Mouse (Mus musculus) retina, adult 2 months (tissue): ENCODE measurements around the gene Gm21969.

Source experiments
- DNase-seq: peaks from one replicate; pipeline ENCODE4 v3.0.0-alpha.2; 2012; ENCODE audit warnings: low read depth, low spot score

The Gm21969 gene

GRCm38 (mm10) chr4:139617001-139617364 lies 14.0 kb downstream of the Gm21969 start:
- DNase-seq: no peak

- DNase-seq: no peak
Measured at GRCm38 (mm10) chr4:139619765-139620164, 16.8 kb downstream of the Gm21969 start.

- peak; percentile 97 for DNase-seq
Measured at GRCm38 (mm10) chr4:139622373-139623282, 19.6 kb downstream of the Gm21969 start, which contains the start of gene Aldh4a1. Aldh4a1 (plus strand) TSS chr4:139622866.

- DNase-seq: no peak
Measured at GRCm38 (mm10) chr4:139623434-139624115, 20.6 kb downstream of the Gm21969 start.

GRCm38 (mm10) chr4:139624116-139624489 lies 21.1 kb downstream of the Gm21969 start:
- no peak for DNase-seq

GRCm38 (mm10) chr4:139624706-139625105 lies 21.7 kb downstream of the Gm21969 start:
- DNase-seq: no peak

GRCm38 (mm10) chr4:139627361-139627760 lies 24.4 kb downstream of the Gm21969 start:
- no peak for DNase-seq

GRCm38 (mm10) chr4:139630171-139630570 lies 27.2 kb downstream of the Gm21969 start:
- DNase-seq: no peak

GRCm38 (mm10) chr4:139631141-139631540 lies 28.2 kb downstream of the Gm21969 start:
- DNase-seq: no peak

GRCm38 (mm10) chr4:139631569-139632253 lies 28.7 kb downstream of the Gm21969 start:
- no peak for DNase-seq

GRCm38 (mm10) chr4:139632254-139632580 lies 29.2 kb downstream of the Gm21969 start:
- no peak for DNase-seq

- no peak for DNase-seq
Measured at GRCm38 (mm10) chr4:139636373-139636772, 33.4 kb downstream of the Gm21969 start.

GRCm38 (mm10) chr4:139637847-139638246 lies 34.9 kb downstream of the Gm21969 start:
- DNase-seq: no peak

GRCm38 (mm10) chr4:139638356-139638755 lies 35.4 kb downstream of the Gm21969 start:
- no peak for DNase-seq

GRCm38 (mm10) chr4:139639801-139640200 lies 36.8 kb downstream of the Gm21969 start:
- DNase-seq: no peak

- DNase-seq: no peak
Measured at GRCm38 (mm10) chr4:139640333-139640732, 37.3 kb downstream of the Gm21969 start.

- no peak for DNase-seq
Measured at GRCm38 (mm10) chr4:139640775-139641174, 37.8 kb downstream of the Gm21969 start.

- no peak for DNase-seq
Measured at GRCm38 (mm10) chr4:139641829-139642425, 38.9 kb downstream of the Gm21969 start.

GRCm38 (mm10) chr4:139643972-139644371 lies 41.0 kb downstream of the Gm21969 start:
- DNase-seq: peak; percentile 50

GRCm38 (mm10) chr4:139646916-139647315 lies 43.9 kb downstream of the Gm21969 start:
- no peak for DNase-seq

GRCm38 (mm10) chr4:139650086-139650743 lies 47.2 kb downstream of the Gm21969 start:
- no peak for DNase-seq
